Mouse (Mus musculus) lung, postnatal 10 days (tissue): ENCODE data around the gene Cass4.

Experiments used
- DNase-seq: peaks from one replicate; pipeline ENCODE4 v3.0.0; 2021

Gene Cass4

DNA sequence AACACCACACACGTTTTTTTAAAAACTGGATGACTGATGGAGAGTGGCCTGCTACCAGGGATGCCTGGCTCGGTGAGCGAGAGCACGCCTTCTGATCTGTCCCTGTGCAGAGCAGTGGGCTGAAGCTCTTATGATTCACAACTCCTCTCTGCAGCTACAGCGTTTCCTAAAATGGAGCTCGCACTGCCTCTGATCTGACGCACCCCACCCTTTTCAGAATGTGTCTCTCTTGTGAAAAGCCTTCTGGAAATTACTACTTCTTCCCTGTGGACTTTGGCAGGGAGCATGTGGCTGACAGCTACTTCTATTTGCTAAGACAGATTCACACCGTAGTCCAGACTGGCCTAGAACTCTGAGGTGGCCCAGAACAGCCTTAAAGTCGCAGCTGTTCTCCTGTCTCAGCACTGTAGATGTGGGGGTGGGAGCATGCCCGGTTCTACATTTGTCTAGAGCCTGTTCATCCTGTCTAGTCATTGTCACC lies 1.5 kb upstream of the Cass4 start:
- DNase-seq: no peak

DNA sequence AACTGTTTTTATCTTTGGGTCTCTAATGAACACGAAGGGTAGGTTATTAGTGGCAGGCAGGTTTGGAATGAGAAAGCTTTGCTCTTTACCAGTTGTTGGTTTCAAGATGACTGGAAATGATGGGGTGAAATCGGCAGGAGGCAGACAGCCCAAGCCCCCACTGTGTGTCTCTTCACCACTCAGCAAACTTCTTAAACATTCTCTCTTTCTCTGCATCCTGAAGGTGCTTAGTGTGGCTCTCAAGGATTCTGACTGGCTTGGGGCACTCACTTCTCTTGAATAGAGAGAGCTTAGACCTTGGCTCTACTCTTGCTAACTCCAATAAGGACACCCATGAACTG lies 428 bp downstream of the Cass4 start:
- no peak for DNase-seq

DNA sequence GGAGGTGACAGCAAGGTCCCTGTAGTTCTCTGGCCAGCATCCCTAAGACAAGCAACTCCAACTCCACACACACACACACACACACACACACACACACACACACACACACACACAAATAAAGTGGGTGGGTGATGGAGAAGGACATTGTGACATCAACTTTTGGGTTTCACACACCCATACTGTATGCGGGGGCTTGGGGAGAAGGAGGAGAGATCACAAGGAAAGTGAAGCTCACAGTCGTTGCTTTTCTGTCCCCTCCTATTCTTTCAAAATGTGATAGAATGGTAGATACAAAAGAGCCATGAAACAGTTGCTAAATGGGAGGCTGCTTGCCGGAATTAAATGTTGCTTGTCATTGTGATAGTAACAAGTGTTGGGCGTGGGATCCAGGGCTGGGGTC lies 1.1 kb downstream of the Cass4 start:
- DNase-seq: no peak

DNA sequence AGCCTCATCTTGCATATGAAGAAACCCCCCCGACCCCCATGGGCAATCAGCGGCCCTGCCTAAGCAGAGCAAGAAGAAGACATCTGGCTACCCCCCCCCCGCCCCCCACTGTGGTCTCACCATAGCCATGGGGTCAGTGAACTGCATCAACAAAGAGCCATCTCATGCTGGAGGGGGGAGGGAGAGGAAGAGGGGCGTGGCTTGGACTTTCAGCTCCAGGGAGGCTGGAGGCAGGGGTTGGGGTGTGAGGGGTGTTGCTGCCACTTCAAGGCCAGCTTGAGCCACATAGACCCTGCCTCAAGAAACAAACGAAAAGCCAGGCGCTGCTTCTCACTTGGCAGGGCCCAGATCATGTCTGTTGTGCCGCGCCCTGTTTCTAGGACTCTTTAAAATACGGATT lies 2.4 kb downstream of the Cass4 start:
- DNase-seq: peak; percentile 37

DNA sequence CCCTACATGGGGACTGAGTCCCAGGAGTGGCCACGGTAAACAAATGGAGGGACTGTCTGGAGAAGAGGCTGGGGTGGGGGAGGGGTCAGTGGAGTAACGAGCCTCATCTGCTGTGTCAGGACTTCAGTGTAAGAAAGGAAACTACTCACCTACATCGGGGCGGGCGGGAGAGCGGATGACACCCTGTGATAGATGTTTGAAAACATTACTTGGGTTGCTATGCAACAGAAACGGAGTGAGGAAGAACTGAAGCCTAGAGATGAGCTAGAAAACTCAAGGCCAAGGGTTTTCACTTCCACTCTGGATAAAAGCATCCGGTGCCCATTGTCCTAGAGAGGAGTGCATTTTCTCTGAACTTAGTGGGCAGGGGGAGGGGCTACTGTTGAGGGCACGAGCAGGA lies 6.3 kb downstream of the Cass4 start:
- no peak for DNase-seq

DNA sequence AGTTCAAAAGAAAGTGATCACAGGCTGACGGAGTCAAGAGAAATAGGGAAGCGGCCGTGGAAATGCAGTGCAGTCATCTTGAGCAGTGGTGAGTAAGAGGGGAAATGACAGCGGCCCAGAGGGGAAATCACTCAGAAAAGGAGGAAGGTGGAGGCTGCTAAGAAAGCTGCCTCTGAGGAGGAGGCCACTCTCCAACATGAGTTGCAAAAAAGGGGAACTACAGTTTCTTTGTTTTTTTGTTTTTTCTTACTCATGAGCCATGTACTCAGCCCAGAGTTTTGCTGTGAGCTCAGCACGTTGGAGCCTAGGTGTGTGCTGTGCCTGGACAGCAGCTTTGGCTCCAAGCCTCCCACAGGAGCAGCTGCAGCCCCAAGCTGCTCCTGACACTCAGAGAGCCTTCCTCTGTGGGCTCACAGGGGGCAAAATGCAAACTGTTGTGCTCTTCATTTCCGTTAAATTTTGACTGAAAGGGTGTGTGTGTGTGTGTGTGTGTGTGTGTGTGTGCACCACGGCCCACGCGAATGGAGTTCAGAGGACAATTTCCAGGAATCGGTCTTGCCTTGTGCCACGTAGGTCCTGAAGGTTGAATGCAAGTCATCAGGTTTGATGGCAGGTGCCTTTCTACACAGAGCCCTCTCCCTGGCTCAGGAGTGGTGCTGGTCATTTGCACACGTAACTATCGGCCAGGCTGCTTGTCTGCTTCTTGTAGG lies 7.7 kb downstream of the Cass4 start:
- peak; percentile 25 for DNase-seq

DNA sequence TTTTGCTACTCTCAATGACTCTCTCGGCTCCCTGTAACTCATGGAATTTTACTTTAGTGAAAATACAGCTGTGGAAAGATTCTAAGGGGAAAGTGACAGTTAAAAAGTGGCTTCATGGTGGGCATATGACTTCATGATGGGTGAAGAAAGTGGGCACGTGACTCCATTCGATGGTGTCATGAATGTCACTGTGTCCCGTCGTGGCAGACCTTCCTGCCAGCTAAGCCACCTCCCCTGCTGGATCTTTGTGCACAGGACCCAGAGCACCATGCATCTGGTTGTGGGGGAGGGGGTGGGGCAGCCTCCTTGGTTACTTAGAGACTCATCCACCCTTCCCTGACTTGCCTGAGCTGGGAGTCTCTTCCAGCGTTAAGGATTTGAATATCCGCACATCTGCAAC lies 10.6 kb downstream of the Cass4 start:
- DNase-seq: no peak

DNA sequence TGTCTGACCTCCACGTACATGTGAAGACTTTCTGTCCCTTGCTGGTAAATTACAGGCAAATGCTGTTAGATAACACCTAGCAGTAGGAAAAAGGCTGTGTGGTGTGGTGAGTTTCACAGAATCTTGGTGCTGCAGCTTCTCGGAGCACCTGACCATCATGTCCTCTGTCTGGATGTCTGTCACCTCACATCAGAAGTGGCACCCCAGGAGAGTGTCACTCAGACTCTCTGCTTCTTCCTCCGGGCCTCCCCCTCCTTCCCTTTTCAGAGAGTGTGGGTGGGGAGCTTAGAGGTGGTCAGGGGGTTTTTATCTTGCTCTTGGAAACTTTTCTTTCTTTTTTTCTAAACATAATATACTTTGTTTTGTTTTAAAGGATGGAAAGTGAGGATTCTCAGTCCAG lies 11.4 kb downstream of the Cass4 start:
- DNase-seq: no peak

DNA sequence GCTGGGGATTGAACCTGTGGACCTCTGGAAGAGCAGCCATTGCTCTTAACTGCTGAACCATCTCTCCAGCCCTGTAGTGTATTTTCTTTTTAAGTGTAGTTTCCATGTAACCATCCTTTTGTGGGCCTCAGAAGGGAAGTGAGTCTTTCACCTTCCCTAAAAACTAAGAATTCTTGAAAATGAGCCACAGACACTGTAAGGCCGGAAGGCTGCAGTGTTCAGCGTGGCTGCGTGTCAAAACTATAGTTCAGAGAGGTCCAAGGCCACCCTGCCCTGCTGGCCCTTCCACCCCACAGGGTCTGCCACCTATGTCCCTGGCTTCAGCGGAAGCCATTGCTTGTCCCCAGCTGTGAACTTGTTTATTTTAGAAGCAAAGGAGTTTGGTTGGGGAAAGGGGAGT lies 12.6 kb downstream of the Cass4 start:
- DNase-seq: no peak

DNA sequence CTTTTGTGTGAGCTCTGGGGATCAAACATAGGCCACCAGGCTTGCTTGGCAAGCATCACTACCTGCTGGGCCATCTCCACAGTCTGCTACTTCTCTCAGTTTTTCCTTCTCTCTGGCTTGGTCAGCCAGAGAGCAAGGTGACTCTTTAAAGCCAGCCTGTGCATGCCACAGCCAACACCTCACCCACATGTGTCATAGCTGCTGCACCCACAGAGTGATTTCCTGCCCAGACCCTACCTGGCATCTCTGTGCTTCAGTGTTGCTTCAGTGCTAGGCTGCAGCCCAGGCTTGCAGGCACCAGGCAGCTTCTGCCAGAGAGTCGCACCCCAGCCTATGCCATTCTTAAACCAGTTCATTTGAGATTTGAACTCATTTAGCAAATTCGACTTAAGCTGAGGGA lies 13.9 kb downstream of the Cass4 start:
- no peak for DNase-seq

DNA sequence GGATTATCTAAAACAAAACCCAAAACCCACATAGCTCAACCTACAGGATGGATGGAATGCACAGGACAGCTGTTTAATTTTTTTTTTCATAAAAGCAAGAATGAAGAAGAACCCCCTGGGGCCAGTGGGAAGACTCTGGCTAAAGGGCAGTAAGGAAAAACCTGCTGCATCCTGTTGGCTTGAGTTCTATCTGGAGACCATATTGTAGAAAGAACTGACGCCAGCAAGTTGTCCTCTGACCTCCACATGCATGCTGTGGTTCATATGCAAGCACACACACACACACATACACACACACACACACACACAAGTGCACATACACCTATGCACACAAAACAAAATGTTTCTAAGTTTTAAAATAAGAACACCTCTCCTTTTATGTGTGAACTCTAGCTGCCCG lies 17.1 kb downstream of the Cass4 start:
- no peak for DNase-seq

DNA sequence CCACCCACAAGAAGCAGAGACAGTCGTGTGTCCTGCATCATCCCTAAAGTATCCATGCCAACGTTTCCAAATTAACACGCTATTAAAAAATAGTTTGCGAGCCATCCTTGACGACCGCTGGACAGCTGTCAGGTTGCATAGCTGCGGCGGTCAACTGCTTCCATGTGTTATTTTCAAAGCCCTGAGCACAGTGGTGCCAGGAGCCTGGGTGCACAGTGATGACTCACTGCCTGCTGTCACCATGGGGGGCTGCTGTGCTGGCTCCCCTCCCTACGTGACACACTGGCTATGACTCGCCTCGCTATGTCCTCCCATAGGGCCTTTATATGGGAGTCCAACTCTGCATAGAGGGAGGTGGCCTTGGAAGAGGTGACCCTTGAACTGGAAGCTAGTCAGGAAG lies 17.5 kb downstream of the Cass4 start:
- peak; percentile 68 for DNase-seq

DNA sequence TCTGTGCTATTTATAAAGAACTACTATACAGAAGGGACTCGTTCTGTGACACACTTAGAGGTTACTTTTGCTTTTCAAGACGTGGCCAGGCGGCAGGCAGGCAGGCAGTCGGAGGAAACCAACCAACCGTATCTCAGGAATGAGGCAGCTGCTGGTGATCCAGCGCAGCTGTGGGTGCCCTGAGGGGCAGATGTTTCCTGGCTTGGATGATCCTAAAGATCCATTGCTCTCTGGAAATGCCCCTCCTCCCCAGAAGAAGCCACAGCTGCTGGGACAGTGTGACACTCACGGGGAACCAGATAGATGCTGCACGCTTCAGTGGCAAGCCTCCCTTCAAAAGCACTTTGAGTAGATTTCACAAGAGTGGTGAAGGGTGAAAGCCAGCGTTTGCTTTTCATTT lies 18.9 kb downstream of the Cass4 start:
- peak; percentile 83 for DNase-seq

DNA sequence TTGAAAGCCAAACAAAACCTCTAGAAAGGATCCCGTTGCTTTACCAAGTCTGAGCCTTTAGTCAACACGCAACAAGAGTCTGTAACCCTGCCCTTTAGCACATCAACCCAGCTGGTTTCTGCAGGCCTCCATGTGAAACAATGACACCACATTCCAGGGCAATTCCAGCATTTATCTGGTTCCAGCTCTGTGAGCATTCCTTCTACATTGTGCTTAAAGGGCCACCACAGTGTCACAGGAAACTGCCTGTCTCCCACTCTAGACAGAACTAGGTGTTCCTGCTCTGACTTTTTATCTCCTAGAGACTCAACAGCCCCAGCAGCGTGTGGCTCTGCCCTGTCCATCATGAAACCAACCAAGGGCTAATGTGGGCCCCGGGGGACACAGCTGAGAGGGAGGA lies 19.7 kb downstream of the Cass4 start:
- peak; percentile 52 for DNase-seq

DNA sequence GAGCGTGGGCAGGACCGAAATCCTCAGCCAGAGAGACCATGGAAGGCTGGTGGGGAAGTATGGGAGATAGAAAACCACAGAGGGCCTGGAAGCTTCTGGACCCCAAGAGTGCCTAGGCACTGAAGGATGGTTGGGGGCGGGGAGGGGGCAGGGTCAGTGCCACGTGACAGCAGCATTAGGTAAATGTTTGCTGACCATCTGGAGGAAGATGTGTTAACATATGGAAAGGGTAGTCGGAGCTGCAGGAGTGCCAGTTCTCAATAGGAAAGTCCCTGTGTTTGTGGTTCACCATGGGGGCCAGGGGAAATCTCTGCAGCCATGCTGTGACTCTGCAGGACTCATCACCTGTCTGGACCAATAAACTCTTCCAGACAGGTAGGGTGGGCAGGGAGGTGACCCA lies 20.3 kb downstream of the Cass4 start:
- no peak for DNase-seq

DNA sequence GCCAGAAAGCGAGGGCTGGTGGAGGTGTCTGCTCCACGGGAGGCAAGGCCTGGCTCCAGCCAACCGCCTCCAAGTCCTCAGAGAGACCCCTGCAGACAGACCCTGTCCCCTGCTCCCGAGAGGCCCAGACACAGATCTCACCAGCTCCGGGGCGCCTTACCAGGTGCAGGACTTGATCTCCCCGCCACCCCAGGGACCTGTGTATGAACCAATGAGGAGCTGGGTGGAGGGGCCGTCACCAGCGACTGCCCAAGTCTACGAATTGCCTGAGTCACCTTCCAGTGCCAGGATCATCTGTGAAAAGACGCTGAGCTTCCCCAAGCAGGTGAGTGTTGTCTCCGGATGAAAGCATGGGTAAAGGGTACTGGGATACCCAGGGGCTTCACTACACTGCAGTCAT lies 22.6 kb downstream of the Cass4 start:
- no peak for DNase-seq

DNA sequence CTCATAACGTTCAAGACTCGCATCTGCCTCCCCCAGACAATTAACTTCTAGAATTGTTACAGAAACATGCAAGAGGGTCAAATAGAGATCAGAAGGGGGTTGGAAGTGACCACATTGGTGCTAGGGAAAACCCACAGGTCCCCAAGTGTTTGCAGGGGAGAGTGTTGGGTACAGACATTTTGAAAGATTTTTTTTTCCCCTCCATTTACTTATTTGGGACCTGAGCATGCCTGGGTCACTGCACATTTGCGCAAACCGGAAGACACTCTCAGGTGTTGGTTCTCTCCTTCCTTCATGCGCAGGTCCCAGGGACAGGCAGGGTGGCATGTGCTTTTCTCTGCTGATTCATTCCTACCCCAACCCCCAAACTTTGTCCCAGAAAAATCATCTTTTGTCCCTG lies 23.3 kb downstream of the Cass4 start:
- DNase-seq: no peak

DNA sequence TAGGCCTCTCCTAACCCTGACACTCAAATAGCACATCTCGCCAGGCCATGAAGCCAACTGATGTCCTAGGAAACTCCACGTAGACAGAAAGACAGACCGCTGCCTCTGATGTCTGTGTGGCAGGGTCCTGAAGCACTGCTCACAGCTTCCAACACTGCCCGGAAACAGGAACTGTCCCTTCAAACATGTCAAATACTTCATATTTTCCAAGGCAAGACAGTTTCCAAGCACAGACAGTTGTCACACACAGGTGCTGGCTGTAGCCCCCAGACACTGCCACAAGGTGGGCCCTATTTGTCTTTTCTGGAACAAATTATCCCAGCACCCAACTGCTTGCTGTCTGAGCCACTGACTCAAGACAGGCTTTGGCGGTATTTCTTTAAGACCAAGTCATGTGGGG lies 24.6 kb downstream of the Cass4 start:
- no peak for DNase-seq

DNA sequence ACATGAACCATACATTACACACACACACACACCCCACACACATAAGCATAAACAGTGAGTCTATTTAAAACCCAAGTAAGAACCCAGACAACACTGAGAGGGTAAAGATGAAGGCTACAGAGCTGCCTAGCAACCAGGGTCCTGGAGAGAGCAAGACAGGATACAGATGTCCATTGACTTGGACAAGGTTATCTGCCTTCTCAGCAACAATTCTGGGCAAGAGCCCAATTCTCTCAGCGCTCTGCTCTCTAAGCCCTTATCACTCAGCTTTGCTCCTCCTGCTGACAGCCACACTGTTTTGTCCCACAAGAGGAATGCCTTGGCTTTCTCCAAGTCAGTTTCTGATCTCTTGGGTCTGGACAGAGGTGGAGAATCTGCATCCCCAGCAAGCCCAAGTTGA lies 37.0 kb downstream of the Cass4 start:
- DNase-seq: peak; percentile 69

DNA sequence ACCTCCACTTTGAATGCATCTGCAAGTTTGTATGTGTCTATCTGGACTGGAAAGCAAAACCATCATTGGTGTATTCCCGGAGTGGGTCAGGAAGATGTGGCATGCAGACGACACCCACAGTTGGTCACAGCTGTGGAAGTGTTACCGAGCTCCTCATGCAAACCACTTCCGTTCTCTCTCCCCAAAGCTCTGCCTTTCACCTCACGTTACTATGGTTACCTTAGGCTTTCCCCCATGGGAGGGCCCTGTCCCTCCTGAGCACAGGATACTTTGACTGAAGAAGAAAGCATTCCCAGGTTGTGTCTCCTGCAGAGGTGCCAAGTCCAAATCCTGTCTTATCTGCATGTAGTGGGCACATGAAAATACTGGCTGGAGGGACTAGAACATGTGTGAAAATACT lies 40.2 kb downstream of the Cass4 start:
- no peak for DNase-seq

DNA sequence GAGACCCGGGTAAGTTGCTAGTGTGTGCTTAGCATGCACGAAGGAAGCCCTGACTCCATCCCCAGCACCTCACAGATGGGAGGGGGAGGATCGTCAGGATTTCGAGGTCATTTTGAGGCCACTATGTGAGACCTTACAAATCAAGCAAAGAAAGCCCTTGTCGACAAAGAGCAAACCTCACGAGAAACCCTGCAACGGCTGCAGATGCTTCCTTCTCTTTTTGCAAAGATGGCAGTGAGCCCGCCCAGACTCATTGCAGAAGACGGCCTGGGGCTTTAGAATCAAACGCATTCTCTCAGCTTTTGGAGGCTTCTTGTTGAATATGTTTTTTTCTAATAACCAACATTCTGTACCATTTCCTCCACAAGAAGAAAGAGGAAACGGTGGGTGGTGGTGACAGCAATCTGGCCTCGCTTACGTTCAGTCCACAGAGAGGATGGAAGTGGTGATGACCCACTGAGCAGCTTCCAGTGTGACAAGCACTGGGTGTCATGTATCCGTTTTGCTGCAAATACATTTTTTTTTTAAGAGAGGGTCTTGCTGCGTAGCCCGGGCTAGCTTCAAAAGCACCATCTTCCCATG lies 43.9 kb downstream of the Cass4 start:
- no peak for DNase-seq

DNA sequence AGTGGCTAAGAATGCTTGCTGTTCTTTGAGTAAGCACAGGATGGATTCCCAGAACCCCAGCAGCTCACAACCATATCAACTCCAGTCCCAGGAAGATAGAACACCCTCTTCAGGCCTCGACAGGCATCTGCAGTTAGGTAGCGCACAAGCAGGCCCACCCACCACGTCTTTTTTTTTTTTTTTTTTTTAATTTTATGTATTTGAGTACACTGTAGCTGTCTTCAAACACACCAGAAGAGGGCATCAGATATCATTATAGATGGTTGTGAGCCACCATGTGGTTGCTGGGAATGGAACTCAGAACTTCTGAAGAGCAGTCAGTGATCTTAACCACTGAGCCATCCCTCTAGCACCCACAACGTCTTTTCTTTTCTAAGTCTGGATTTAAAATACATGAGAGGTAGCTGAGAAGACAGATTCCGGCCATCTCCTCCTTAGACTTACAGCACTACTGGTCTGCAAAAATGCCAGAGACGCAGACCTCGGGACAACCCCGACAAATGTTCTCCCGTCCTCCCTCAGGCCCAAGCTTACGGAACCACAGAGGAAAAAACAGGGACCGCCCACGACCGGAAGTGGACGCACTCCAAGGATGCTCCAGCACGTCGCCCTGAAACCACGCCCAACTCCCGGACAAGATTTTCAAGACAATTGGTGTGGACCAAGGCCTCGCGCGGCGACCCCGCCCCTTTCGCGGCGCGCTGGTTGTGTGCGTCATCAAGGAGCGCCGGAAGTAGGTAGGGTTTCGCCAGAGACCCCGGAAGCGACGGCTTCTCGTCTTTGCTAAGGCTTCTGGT lies 46.4 kb downstream of the Cass4 start, which contains the start of gene Rtf2:
Rtf2 (plus strand) TSS at position 714 of the 797 bp plus-strand sequence.
- peak; percentile 100 for DNase-seq

DNA sequence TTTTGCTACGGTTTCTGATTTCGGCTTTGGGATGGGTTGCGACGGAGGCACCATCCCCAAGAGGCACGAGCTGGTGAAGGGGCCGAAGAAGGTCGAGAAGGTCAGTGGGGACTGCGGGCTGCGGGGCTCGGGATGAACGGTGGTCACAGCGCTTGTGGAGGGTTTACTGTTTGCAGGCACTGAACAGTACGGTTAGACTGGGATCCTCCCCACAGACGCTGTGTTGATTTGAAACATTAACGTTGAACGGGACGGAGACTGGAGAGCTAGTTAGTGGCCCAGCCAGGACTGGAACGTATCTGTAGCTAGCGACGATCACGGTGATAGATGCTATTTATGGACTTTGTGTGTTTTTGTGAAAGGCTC lies 47.0 kb downstream of the Cass4 start:
- no peak for DNase-seq

DNA sequence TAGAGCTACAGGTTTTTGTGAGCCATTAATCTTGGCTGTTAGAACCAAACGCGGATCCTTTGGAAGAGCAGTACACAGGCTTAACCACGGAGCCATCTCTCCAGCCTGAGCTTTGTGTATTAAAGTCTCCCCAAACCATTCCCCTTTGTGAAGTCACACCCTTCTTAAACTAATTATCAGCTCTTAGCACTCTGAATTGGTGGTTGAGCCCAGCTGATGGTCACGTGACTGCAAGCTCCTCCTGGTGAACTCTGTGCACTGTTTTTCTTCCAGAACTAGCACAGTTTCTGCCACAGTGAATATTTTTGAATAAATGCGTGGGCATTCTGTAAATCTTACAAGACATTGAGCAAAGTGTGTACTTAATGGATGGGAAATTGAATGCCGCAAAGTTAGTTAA lies 47.6 kb downstream of the Cass4 start:
- DNase-seq: peak; percentile 14
